Mouse (Mus musculus) spleen, postnatal 14 days (tissue): Measurements from ENCODE around the gene Fbxo34.
"Not testable (repeated sequence)": the region's sequence is repeated elsewhere in the genome, so short reads cannot be mapped to it uniquely, and the experiment has no call there.

Experiments
- DNase-seq, 2 experiments: peaks; one replicate each; pipeline ENCODE4 v3.0.0; 2021 to 2022; ENCODE audit warnings: low spot score in 2 of 2

Gene Fbxo34

DNA sequence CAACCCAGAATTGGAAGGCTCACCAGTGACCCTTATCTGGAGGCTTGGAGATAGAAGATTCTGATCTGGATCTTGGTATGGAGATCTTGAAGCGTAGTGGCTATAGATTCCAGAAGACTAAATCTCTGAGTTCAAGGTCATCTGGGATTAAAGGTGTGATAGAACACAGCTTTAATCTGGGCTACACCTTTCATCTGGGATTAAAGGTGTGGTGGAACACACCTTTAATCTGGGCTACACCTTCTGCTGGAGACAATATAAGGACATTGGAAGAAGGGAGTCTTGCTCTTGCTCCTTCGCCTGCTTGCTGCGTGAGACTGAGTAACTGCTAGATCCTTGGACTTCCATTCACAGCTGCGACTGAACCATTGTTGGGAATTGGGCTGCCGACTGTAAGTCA lies at the start of gene Fbxo34:
TSS of gene Fbxo34 (plus strand) at position 301 of the 400 bp plus-strand sequence.
- not testable (repeated sequence) for DNase-seq

DNA sequence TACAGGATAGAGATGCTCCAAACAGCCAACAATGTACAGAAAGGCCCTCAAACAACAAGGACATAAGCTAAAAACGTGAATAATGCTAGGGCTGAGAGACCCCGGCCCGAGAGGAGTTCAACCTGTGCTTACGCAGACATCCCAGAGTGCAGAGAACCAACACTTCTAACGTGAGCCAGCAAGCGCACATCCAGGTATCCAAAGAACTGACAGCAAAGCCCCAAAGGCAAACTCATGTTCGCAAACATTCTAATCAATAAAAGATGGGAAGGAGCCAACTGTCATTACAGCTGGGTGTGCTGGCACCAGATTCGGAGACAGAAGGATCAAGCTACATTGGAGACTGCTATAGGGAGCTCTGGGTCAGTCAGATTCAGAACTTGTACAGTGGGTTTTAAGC lies 47.5 kb upstream of the Fbxo34 start:
- DNase-seq = no peak

DNA sequence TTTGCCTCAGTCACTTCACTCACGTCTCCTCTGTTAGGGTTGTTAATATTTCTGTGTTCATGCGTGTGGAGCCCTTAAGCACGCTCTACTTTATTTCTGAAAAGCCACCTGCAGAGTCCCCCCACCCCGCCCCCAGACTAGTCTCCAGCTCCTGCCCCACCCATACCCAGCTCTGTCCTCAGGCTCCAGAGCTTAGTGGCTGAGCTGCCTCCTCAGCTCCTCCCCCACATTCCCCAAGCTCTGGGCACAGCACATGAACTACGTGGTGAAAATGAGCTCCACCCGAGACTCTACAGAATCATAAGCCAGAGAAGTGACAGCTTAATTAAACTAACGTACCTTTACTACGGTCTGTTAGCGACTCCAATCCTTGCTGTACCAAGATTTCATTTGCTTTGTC lies 44.2 kb upstream of the Fbxo34 start:
- no peak for DNase-seq

DNA sequence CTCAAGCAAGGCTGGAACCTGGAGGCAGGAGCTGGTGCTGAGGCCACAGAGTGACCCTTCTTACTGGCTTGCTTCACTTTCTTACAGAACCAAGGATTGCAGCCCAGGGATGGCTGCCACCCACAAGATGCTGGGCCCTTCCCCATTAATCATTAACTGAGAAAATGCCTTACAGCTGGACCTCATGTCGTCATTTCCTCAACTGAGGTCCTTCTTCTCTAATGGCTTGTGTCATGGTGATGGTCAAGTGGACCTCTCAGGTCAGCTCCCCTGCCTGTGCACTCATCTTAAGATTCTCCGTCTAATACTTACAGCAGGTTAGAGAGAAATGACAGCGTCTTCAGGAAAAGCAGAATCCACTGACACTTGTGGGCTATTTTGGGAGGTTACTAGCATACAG lies 32.9 kb upstream of the Fbxo34 start:
- no peak for DNase-seq

DNA sequence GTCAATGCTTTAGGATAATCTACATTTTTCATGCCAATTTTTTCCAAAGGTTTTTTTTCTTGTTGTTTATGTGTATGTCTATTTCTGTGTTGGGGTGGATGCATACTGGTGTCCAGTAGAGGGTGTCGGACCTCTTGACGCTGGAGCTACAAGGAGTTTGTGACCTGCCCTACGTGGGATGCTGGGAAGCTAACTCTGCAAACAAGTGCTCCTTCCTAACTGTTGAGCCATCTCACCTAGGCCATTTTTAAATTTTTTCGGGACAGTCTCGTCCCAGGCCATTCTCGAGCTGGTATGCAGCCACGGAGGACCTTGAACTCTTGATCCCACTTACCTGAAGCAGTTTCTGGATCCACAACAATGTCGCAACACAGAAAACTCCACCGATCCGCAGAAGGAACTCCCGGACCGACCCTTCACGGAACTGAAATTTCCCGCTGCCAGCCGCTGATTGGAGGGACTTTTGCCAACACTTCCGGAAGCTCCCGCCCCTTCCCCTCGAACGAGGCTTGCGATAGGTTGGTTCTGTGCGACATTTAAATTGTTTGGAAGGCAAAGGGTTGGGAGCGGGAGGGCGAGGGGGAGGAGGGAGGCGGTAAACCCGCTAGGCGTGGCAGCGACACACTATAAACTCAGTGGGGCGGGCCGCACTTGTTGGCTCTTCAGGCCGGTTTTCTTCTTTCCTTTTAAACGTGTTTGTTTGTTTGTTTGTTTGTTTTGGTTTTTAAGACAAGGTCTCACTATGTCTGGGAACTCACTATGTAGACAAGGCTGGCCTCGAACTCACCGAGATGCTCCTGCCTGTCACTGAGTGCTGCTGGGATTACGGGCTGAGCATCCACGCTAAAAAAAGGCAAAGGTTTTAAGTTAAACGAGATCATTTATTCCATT lies 32.2 kb upstream of the Fbxo34 start, which contains the start of gene Dlgap5:
TSS of gene Dlgap5 (minus strand) at position 633 of the 891 bp plus-strand sequence.
- peak; percentile 88 to 89 for DNase-seq

DNA sequence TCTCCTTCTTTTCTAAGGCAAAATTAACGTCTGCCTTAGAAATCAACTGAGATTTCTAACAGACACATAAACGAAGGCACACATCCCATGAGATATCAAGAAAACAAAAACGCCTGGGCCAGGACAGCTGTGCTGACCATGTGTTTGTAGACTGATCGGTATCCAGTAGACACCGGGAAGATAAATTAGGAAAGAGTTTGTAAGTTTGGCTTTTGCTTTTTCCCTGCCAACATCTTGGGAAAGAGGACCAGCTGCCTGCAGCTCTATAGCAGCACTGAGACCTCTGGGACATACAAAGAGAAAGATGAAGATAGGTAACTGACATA lies 31.6 kb upstream of the Fbxo34 start:
- DNase-seq = no peak

DNA sequence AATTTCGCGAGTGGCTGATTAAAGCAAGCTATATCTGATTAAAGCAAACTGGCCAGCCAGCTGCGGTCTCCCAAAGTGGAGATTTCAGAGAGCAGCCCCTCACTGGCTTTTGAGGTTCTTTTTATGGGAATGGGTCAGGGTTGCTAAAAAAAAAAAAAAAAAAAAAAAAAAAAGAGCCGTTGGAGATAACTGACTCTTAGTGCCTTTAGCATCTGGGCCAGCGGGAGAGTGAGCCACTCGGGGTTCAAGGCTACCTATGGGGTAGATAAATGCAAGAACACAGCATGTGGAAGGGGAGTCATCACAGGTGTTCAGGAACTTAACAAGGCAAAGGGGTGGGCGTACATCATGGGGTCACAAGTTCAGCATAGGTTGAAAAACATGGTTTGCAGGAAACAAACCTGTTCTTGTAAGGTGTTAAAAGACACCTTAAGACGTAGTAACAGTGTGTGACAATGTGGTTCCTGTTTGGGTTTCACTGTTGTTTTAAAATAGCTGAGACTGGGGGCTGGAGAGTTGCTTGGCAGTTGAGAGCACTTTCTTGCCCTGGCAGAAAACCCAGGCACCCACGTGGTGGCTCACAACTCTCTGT lies 31.1 kb upstream of the Fbxo34 start:
- DNase-seq = no peak

DNA sequence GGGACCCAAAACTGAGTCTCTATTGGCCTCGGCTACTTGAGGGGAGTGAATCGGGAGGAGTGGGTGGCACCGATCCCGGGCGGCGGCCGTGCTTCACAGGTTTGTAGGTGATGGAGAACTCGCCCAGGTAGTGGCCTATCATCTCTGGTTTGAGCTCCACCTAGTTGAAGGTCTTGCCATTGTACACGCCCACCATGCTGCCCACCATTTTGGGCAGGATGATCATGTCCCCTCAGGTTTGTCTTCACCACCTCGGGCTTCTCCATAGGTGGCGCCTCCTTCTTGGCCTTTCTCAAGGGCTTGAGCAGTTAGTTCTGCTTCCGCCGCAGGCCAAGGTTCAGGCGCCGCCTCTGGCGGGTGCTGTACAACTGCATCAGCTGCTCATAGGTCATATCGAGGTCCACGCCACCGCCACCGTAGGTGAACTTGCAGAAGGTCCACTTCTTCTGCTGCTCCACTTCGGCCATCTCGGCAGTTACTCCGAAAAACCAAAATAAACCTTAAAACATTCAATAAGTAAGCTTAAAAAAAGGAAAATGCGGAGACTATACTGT lies 30.4 kb upstream of the Fbxo34 start:
- DNase-seq = no peak

DNA sequence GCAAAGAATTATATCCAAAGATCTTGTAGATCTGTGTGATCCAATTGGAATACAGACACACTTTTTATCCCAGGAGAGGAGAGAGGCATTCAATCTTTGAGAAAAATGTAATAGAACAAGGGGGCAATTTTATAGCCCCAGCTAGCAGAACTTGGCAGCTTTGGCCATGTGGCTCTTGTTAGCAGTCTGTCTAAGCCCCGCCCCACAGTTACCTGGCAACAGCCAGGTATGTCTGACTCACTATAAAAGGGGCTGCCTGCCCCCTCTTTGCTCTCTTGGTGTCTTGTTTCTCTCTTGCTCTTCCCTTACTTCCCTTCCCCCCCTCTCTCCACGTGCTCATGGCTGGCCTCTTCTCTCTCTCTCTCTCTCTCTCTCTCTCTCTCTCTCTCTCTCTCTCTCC lies 28.6 kb upstream of the Fbxo34 start:
- DNase-seq = no peak

DNA sequence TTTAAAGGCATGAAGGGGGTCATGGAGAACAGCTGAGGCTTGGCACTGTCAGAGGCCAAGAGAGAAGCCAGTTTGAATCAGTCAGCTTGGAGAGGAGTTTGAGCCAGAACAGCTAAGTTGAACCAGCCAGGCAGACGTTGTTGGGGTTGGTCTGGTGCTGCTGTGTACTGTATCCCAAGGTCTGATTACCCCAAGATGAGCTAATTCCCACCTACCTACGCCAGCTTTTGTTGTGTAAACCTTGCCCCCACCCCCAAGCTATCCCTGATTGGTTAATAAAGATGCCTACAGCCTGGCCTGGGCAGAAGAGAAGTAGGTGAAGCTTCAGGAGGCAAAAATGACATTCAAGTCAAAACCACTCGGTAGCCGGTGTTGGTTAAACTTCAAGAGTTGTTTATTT lies 27.8 kb upstream of the Fbxo34 start:
- no peak for DNase-seq

DNA sequence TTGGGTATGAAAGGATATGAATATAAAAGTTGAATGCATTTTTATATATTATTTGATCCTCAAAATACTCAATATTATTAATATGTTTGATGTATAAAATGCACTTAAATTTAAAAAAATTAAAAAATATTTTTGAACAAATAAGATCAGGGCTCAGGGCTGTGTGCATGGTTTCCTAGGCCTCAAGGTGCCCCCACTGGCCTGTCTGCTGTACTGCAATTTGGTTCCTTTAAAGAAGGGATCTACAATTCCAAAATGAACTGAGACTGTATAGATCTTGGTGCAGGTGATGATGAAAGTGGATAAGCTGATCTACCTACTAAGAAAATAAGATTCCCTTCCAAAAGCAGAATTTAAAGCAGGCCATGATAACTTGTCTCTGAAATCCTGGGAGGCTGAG lies 17.2 kb upstream of the Fbxo34 start:
- DNase-seq = no peak

DNA sequence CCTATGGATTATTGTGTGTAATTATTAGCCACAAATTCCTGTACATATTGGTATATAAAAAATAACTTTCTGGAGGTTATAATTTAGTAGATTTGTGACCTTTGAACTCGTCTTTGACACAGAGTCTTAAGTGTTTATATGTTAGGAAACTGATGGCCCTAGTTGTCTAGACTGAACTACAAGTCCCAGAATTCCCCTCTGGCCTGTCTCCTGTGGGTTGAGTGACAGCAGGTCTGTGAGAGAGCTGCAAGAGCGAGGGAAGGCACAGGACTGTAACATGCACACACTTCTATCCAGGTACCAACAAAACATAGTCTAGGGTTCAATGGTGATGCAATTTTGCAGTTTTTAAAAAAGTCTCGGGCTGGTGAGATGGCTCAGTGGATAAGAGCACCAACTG lies 11.3 kb upstream of the Fbxo34 start:
- no peak for DNase-seq

DNA sequence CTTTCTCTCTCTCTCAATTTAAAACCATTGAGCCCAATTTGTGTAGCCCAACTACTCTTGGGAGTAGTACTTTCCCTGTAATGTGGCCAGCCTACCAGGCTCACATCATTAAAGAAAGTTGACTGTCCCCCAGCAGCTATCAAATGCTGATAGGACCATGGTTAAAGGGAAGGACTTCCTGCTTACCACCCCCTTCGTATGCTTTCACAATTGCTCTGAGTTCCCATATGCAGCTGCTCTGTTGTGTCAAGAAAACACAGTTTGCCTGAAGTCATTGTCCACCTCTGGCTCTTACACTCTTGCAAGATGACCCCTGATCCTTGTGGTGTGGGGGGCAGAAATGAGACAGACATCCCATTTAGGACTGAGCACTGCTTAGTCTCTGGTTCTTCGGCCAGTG lies 5.3 kb upstream of the Fbxo34 start:
- DNase-seq = no peak

DNA sequence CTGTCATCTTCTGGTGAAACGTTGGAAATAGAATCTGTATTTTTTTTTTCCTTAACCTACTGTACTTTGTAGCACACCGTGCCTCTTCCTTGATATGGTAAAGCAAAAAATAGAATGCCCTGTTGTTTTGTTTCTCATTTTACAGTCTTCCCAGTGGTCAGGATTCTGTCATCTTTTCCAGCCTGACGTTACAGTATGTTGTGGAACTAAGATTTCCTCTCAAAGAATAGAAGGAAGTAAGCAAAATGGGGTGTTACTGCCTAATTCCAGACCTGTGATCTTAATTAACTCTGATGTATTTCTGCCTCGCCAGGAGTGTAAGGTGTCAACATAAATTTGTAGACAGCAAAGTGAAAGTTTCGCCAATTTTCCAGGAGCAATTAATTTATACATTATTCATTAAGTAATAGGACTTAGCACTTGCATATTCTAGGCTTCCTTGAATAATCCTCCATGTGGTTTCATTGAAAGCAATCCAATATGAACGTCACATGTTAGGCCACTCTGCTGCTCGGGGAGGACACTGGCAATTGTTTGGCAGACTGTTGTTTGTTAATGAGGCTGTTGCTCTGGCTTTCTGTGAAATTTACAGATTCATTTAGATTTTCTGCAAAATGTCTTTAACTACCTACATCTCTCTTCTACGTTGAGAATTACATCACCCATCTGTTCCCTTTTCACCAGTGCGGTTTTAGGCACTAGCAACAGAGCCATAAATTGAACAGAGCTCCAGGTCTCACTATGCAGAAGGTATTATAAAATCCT lies 4.7 kb upstream of the Fbxo34 start:
- no peak for DNase-seq

DNA sequence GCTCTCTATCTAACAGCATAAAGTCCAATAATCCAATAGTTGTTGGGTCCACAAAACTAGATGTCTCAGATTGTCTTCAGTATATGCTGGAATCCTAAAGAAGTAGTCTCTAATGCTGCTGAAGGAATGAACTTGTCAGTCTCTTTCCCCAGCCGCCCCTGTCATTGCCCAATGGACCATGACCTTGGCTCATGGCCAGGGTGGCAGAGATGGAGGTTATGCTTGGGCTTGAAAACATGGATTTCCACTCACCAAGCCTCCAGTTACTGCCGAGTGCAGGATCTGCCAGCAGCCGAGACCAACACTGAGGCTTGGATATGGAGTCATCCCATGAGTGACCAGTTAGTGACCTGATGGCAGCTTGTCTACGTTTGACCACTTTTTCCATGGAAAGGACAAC lies 9.3 kb downstream of the Fbxo34 start:
- no peak for DNase-seq

DNA sequence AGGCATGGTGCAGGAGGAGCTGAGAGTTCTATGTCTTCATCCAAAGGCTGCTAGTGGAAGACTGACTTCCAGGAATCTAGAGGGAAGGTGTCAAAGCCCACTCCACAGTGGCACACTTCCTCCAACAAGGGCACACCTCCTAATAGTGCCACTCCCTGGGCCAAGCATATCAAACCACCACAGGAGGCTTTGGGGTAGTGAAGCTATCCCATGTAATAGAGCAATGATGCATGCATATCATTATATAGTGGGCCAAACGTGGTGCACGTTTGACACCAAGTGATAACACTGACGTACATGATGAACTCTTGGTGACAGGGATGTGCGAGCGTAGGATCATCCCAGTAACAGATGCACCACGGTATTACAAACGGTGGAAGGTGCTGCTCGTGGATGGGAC lies 11.8 kb downstream of the Fbxo34 start:
- no peak for DNase-seq

DNA sequence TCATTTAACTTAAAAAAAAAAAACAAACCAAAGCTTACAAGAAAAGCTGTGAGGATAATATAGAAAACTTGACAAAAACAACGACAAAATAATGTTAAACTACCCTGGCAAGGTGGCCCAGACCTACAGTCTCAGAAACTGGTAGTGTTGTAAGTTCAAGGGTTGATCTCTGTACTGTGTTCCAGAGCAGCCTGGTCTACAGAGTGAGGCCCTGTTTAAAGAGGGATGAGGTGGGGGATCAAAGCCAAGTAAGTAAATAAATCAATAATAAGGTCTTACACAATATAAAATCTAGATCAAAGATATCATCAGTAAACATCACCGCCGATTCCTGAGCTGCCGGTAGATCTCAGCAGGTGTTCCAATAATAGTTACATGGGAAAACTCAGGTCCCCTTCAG lies 12.2 kb downstream of the Fbxo34 start:
- no peak for DNase-seq

DNA sequence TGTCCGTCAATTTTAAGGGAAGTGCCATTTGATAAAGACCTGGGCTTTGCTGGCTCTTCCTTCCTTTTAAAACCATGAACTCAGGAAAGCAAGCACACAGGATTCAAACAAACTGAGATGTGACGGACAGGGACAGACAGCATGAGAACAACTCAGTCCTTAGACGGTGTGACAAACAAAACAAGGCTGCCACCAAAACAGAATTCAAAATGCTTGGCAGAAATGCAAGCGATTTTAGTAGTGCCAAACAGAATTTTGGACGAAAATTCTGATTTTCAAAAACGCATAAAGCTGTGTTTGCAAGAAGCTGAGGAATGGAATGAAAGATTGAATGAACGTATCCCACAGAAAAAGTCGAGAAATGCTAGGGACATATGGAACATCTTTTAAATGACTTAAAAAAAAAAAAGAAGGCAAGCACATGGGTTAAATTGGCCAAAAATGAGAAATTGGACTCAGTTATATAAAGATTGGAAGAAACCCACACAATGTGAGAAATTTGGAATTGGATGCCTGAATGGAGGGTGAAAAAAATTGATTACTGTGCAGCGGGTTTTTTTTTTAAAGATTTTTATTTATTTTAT lies 12.7 kb downstream of the Fbxo34 start:
- no peak for DNase-seq

DNA sequence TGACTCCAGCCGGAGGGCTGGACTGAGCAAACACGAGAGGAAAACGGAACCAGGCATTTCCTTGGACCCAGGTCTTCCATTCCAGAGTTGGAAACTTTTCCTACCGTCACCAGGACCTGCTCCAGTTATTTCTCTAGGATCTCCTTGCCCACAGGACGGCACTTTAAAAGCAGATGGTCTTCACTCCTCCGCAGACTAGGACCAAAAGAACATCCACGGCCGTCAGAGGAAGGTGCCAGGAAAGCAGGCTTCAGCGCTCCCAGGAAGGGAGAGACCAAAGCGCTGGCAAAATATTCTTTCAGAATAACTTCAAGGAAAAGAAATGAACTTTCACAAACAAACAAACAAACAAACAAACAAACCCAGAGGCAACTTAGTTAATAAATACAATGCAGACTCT lies 14.2 kb downstream of the Fbxo34 start:
- DNase-seq = no peak

DNA sequence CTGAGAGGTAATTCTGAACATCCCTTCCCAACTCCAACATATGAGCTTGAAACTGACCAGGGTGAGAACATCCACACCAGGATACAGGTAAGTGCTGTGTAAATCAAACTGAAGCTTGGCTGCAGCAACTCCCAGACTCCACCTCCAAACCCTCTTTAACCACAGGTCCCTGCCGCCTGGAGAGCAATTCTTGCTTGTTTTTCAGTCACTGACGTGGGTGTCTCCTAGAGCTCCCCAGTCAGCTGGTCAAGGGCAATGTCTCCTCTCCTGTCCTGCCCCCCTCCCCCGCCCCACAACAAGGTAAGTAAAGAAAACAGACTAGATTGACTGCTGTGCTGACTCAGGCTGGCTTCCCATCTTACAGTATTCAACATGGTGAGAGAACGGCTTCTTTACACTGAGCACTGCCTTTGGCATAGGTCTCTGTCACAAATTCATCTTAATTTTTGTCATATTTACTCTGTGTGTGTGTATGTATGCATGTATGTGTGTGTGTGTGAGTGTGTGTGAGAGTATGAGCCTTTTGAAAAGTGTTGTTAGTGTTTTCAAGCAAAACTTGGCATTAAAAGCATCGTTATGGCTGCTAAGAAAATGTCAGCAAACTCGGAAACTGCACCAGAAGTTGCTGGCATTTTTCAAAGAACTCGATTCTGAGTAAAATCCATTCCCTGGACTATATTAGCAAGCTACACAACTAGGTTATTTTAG lies 15.4 kb downstream of the Fbxo34 start:
- DNase-seq = no peak

DNA sequence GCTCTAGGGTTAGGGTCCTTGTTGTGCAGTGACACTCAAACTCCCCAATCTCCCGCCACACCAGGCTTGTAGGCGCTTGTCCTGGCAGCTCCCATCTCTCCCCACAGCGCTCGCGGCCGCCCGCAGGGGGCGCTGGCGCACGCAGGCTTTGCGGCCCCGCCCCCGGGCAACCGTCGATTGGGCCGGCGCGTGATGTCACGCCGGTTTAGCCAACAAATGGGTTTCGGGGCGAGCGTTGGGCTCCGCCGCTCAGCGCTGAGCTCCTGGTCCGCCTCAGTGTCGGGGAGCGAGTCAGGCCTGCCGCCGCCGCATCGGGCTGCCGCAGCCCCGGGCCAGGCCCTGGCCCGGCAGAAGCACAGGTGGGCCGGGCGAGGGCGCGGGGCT lies 22.1 kb downstream of the Fbxo34 start:
- peak; percentile 93 to 97 for DNase-seq
